Mouse (Mus musculus) heart, embryonic 14.5 days (tissue): ENCODE data around the gene Hoxd10. TPM values are rescaled to one million over a fixed set of nuclear protein-coding genes. Genes with fewer than 3 reads are reported as not detected.

ENCODE experiments used
- ATAC-seq: fragments of 200-750 bp; cut with Nextera tagmentation; 2 replicates; pipeline ENCODE4 v1.8.0; 2017; ENCODE audit warnings: low read depth, moderate TSS enrichment; ENCODE audit not compliant: insufficient number of reproducible peaks, insufficient read depth, low FRiP score
- H3K27ac ChIP-seq, 2 experiments: fragments of 200-500 bp in 1 of 2; fragments of 300-500 bp in 1 of 2; sonication (generic) in 1 of 2; replicated peaks in 1 of 2; 2 replicates each; pipeline ENCODE4 v1.5.1; 2012 to 2014; ENCODE audit warnings: low read depth in 2 of 2, low read length in 2 of 2, control low read depth in 1 of 2, mild to moderate bottlenecking in 1 of 2, mixed read lengths in 1 of 2; ENCODE audit not compliant: control insufficient read depth in 1 of 2, insufficient read depth in 1 of 2
- H3K27me3 ChIP-seq: fragments of 300-500 bp; sonication (generic); 2 replicates; pipeline ENCODE4 v1.6.1; 2014; ENCODE audit warnings: mild to moderate bottlenecking, low read length, control low read depth; ENCODE audit not compliant: control insufficient read depth, insufficient read depth
- H3K36me3 ChIP-seq: fragments of 300-500 bp; sonication (generic); 2 replicates; pipeline ENCODE4 v1.6.1; 2014; ENCODE audit warnings: mild to moderate bottlenecking, control low read depth, low read length, mixed read lengths; ENCODE audit not compliant: control insufficient read depth, insufficient read depth
- H3K4me1 ChIP-seq, 2 experiments: fragments of 200-500 bp in 1 of 2; fragments of 300-500 bp in 1 of 2; sonication (generic) in 1 of 2; 2 replicates each; pipeline ENCODE4 v1.6.1; 2012 to 2014; ENCODE audit warnings: low read length in 2 of 2, control low read depth in 1 of 2, mixed read lengths in 1 of 2; ENCODE audit not compliant: control insufficient read depth in 2 of 2, insufficient read depth in 2 of 2
- H3K4me2 ChIP-seq: fragments of 300-500 bp; sonication (generic); 2 replicates; pipeline ENCODE4 v1.6.1; 2014; ENCODE audit warnings: mild to moderate bottlenecking, low read length
- H3K4me3 ChIP-seq, 2 experiments: fragments of 200-500 bp in 1 of 2; fragments of 300-500 bp in 1 of 2; sonication (generic) in 1 of 2; 2 replicates each; pipeline ENCODE4 v1.5.1; 2012 to 2014; ENCODE audit warnings: low read length in 2 of 2, mild to moderate bottlenecking in 2 of 2, control low read depth in 1 of 2, low read depth in 1 of 2, moderate library complexity in 1 of 2; ENCODE audit not compliant: control insufficient read depth in 1 of 2, insufficient read depth in 1 of 2
- H3K9ac ChIP-seq: fragments of 300-500 bp; sonication (generic); 2 replicates; pipeline ENCODE4 v1.6.1; 2014; ENCODE audit warnings: mild to moderate bottlenecking, low read length
- H3K9me3 ChIP-seq: fragments of 300-500 bp; sonication (generic); 2 replicates; pipeline ENCODE4 v1.6.1; 2016; ENCODE audit warnings: low read length, control low read depth; ENCODE audit not compliant: control insufficient read depth
- WGBS: fragments of 180-500 bp; shearing (Covaris S2); extraction: QIAGEN DNeasy Blood & Tissue Kit; methylation state at CpG from one replicate; pipeline ENCODE4 v1.1.7; 2014; 5-methylcytosine and 5-hydroxymethylcytosine counted together
- polyA plus RNA-seq: library from polyadenylated mRNA; unstranded; fragments of >200 nt; fragmentation: Nextera tagmentation; extraction: Ambion mirVana; gene quantifications from 2 replicates; pipeline ENCODE4 v1.2.1, GENCODE M21; 2014

Hoxd10 gene
- polyA plus RNA-seq, 1 experiment from 2014 or later, result not detected

GRCm38 (mm10) chr2:74699664-74700545 lies 8.2 kb downstream of the Hoxd10 start:
- no peak overlapping the region for H3K9ac ChIP-seq
- WGBS, result 3% methylated on average over 23 of the region's 23 CpGs

GRCm38 (mm10) chr2:74700546-74701112 lies 8.9 kb downstream of the Hoxd10 start:
- H3K27me3 ChIP-seq, result peaks cover 98% of the 10 kb centered on the region
- 6% methylated on average over 22 of the region's 22 CpGs for WGBS
- ATAC-seq, result no peak
- H3K27ac ChIP-seq, result no peak overlapping the region
- no peak overlapping the region for H3K4me2 ChIP-seq
- H3K36me3 ChIP-seq, result no peaks in the 10 kb centered on the region
- no peaks in the 10 kb centered on the region for H3K9me3 ChIP-seq
- peaks cover 0 to 19% of the 10 kb centered on the region in 2 experiments; a peak in 3 of 4 replicates for H3K4me1 ChIP-seq
- H3K9ac ChIP-seq, result no peak overlapping the region
- H3K4me3 ChIP-seq, result no peak overlapping the region

More at GRCm38 (mm10) chr2:74699664-74700545, 8.2 kb downstream of the Hoxd10 start:
- ATAC-seq, result no peak
- Histone ChIP-seq H3K36me3 (no peaks in the 10 kb centered on the region), H3K27me3 (peaks cover 99% of the 10 kb centered on the region), H3K4me3 (no peak overlapping the region), H3K9me3 (no peaks in the 10 kb centered on the region), H3K4me2 (no peak overlapping the region), H3K4me1 (peaks cover 0 to 11% of the 10 kb centered on the region in 2 experiments; a peak in 3 of 4 replicates), H3K27ac (no peak overlapping the region)

- Histone ChIP-seq H3K27ac (no peak overlapping the region), H3K9ac (no peak overlapping the region), H3K4me1 (peaks cover 0 to 20% of the 10 kb centered on the region in 2 experiments; a peak in 3 of 4 replicates), H3K27me3 (peaks cover 98% of the 10 kb centered on the region), H3K4me3 (no peak overlapping the region), H3K9me3 (no peaks in the 10 kb centered on the region), H3K36me3 (no peaks in the 10 kb centered on the region), H3K4me2 (no peak overlapping the region)
- 14% methylated on average over 17 of the region's 17 CpGs for WGBS
- ATAC-seq, result no peak
Measured at GRCm38 (mm10) chr2:74701949-74702819, 10.5 kb downstream of the Hoxd10 start.

- H3K36me3 ChIP-seq, result no peaks in the 10 kb centered on the region
- no peak overlapping the region for H3K4me3 ChIP-seq
- H3K27ac ChIP-seq, result no peak overlapping the region
- peaks cover 0 to 18% of the 10 kb centered on the region in 2 experiments; a peak in 3 of 4 replicates for H3K4me1 ChIP-seq
- H3K27me3 ChIP-seq, result peaks cover 98% of the 10 kb centered on the region
- H3K9me3 ChIP-seq, result no peaks in the 10 kb centered on the region
- no peak for ATAC-seq
- H3K4me2 ChIP-seq, result no peak overlapping the region
- WGBS, result 19% methylated on average over 6 of the region's 6 CpGs
- H3K9ac ChIP-seq, result no peak overlapping the region
Measured at GRCm38 (mm10) chr2:74702820-74703219, 11.1 kb downstream of the Hoxd10 start.

- H3K9ac ChIP-seq, result no peak overlapping the region
- no peaks in the 10 kb centered on the region for H3K9me3 ChIP-seq
- H3K36me3 ChIP-seq, result no peaks in the 10 kb centered on the region
- peaks cover 98% of the 10 kb centered on the region for H3K27me3 ChIP-seq
- 5% methylated on average over 10 of the region's 10 CpGs for WGBS
- H3K4me3 ChIP-seq, result no peak overlapping the region
- peaks cover 0 to 13% of the 10 kb centered on the region in 2 experiments; a peak in 3 of 4 replicates for H3K4me1 ChIP-seq
- no peak for ATAC-seq
- H3K4me2 ChIP-seq, result no peak overlapping the region
- no peak overlapping the region for H3K27ac ChIP-seq
Measured at GRCm38 (mm10) chr2:74703317-74703716, 11.6 kb downstream of the Hoxd10 start.

- Histone ChIP-seq H3K9ac (no peak overlapping the region), H3K9me3 (no peaks in the 10 kb centered on the region), H3K36me3 (no peaks in the 10 kb centered on the region), H3K4me2 (no peak overlapping the region), H3K4me3 (no peak overlapping the region), H3K27me3 (peaks cover 98% of the 10 kb centered on the region), H3K4me1 (peaks cover 0 to 13% of the 10 kb centered on the region in 2 experiments; a peak in 2 of 4 replicates), H3K27ac (no peak overlapping the region)
- 1% methylated on average over 26 of the region's 26 CpGs for WGBS
- ATAC-seq, result no peak
Measured at GRCm38 (mm10) chr2:74703720-74704392, 12.1 kb downstream of the Hoxd10 start.
